Comparison of ENCODE assay signal across 8 mouse cellular contexts in genomic region chr12:82469706-82470361, GRCm38 (mm10).
DNase-seq lines count a peak whose midpoint lies in the region; ATAC-seq lines count a peak whose summit lies in the region.

No protein-coding gene starts in this region.

- H3K36me3 ChIP-seq in hindbrain, embryonic 16.5 days (ENCODE audit: control insufficient read depth, insufficient read depth, low read length): no peaks in the 10 kb centered on the region

- 4% methylated on average over 12 of the region's 12 CpGs for whole genome bisulfite sequencing in hindbrain, embryonic 16.5 days

- peak overlapping the region; percentile 95 for H3K4me2 ChIP-seq in hindbrain, embryonic 16.5 days (ENCODE audit: low read length)

- peak; percentile 91 for ATAC-seq in hindbrain, embryonic 16.5 days

- peak overlapping the region; percentile 76 for H3K27ac ChIP-seq in hindbrain, embryonic 16.5 days (ENCODE audit: low read depth, low read length)

- 0 out of 2 replicates have a peak, but pooled peaks cover 2% of the 10 kb centered on the region for H3K27me3 ChIP-seq in hindbrain, embryonic 16.5 days (replicated peaks; ENCODE audit: control insufficient read depth, insufficient read depth, low read length)

- H3K4me1 ChIP-seq in hindbrain, embryonic 16.5 days (ENCODE audit: control insufficient read depth, insufficient read depth, low read depth, low read length): peaks cover 3% of the 10 kb centered on the region; the same call in 1 of the 2 replicates

- H3K4me3 ChIP-seq in hindbrain, embryonic 16.5 days (ENCODE audit: low read length): peak overlapping the region; percentile 53

- peak; percentile 97 for DNase-seq in NIH3T3 (ENCODE audit: low read depth)
- peak; percentile 90 to 92 for DNase-seq in cerebellum, postnatal 14 days
- peak; percentile 83 for DNase-seq in gastrocnemius, adult 18-20 months (ENCODE audit: low spot score)
- peak; percentile 83 for DNase-seq in left cerebral cortex, adult 11 months (ENCODE audit: low spot score)
- peak; percentile 96 for DNase-seq in lung, postnatal 36 days
- peak; percentile 86 for DNase-seq in retina, embryonic 14.5 days (ENCODE audit: low spot score)
- DNase-seq in thymus, postnatal 36 days: peak; percentile 86 to 88

- no peaks in the 10 kb centered on the region for H3K9me3 ChIP-seq in hindbrain, embryonic 16.5 days (ENCODE audit: control insufficient read depth, low read length)

- H3K9ac ChIP-seq in hindbrain, embryonic 16.5 days (ENCODE audit: low read depth, low read length): peak overlapping the region; percentile 66

Comparison
In these comparisons a context has a peak if more than half of its experiments do, and no peak if none do; other contexts are left out.
1. Peak in every context shown above with its lines: DNase-seq, ATAC-seq, H3K4me3 ChIP-seq and H3K27ac ChIP-seq.